Mouse (Mus musculus): ENCODE measurements around the gene Rxra.

The Rxra gene

DNA sequence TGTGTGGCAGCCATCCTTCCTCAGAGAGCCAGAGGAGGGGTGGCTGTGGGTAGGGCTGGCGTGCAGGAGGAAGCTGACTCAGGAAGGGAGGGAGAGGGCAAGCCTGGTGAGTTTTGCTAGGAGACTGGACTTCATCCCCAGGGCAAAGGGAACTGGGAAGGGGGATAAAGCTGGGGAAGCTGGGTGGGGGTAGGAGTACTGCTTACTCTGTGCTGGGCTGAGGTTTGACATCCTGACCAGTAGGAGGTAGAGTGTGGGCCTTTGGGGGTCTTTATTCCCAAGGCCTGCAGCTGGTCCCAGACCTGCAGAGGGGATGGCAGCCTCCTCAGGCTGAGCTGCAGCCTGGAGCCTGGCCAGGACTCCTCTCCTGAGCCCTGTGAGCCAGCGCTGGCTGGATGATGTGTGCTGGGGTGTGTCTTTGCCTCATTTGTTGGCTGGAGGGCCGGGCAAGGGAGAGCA, 4.6 kb upstream of the Rxra start:
- peak; percentile 44 to 64 for DNase-seq

- DNase-seq: peak; percentile 73 to 78
Observed at GRCm38 (mm10) chr2:27676478-27677325, 462 bp downstream of the Rxra start.

GRCm38 (mm10) chr2:27677411-27678310, 1.4 kb downstream of the Rxra start:
- DNase-seq: peak; percentile 66 to 69

DNA sequence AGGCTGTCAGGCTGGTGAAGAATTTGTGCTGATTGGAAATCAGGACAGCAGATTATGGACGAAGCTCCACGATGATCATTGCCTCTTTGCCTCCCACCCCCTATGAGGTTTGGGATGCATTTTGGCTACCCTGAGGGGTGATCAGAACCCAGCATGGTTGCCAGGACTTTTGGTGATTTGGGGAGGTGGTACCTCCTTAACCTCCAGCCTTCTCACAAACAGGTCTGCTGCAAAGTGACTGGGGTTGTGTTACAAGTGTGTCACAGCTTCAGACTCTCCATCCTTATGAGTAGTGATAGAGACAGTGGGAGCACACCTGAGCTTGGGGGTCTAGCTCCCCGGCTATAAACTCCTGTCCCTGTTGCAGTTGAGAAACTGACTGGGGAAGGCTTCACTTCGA, 2.1 kb downstream of the Rxra start:
- DNase-seq: peak in 1 of 2 experiments; percentile 4

DNA sequence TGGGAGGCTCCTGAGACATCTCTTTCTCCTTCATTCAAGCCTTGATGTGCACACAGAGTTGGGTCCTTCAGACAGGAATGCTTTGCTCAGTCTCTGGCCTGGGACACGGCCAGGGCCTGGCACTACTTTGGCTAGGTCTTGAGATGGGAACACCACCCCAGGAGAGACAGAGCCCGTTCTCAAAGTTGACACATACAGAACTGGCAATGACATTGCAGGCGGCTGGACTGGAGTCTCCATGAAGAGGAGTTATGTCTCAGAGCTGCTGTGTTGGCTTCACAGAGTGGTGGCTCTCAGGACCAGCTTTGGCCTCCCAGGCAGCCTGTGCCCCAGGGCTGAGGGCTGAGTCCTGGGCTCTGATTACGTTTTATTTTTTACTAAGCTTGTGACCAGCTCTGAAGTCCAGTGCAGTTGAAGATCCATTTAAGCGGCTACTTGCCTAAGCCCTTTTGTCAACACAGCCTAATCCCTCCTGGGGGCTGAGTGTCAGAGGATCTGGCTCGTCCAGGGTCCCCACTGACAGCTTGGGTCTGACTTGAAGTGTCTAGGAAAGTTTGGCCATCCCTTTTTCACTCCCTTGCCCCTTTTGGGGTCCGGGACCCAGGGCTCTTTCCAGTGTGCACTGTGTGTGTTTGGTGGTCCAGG, 2.7 kb downstream of the Rxra start:
- DNase-seq: peak in 1 of 2 experiments; percentile 55

DNA sequence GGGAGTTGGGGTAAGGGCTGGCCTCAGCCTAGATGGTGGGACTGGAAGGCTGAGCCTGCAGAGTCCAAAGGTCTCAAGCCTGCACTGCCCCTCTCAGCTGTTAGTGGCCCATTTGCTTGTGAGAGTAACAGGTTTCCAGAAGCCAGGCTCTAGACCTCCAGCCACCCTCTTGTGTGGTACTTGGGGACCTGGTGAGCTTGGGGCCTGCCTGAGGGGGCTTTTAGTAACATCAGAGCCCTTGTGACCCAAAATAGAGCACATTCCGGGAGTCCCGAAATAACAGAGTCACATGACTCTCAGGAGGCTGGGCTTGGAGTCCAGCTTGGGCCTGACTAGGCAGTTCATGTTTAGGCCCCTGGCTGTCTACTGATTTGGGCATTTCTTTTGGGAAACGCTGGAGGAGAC, 3.4 kb downstream of the Rxra start:
- no peak for DNase-seq

DNA sequence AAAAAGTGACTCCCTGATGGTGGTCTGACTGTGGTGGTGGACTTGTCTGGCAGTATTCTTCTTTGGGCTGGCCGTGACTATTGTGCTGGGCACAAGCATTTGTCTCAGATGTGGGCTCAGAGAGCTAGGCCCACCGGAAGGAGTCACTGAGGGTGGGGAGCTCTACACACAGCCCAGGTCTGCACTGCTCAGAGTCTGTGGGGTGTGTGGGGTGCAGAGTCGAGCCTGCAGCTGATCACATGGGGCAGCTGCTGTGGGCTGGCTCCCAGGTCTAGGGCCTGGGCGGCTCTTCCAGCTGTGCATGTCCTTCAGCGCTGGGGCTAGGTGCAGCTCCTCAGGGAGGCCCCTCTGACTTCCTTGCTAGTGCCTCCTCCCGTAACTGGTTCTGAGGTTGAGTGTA, 3.8 kb downstream of the Rxra start:
- DNase-seq: no peak

DNA sequence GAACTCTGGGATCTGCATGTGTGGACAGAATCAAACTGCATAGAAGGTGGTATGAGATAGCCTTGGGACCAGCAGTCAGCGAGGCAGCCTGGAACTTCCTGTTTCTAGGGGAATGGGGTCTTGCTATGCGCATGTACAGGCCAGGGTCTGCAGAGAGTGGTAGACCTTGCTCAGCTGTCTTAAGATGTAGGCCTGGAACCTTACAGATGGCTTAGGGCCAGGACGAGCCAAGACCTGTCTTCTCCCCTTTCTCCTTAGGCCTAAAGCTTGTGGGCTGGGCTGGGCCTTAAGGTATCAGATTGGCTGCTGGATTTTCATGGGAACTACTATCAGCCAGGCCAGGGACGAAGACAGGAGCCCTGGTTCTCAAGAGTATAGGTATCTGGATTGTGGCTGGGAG, 4.4 kb downstream of the Rxra start:
- no peak for DNase-seq

DNA sequence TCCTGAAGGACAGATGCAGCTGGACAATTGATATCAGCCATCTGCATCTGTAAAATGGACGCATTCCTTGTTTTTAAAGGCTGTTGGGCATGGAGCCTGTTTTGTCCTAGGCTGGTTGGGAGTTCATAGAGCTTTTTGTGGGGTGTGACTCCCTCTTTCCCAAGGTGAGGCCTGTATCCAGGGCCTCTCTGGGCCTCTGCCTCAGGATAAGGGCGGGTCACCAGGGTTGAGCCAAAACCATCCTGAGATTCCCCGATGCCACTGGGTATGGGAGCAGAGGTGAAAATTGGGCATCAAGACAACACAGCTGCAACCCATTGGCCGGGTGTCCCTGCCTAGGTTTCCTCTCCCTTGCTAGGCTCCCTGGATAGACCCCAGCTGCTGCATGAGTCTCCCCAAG, 5.2 kb downstream of the Rxra start:
- no peak for DNase-seq

- peak in 1 of 2 experiments; percentile 32 for DNase-seq
Observed at GRCm38 (mm10) chr2:27682096-27682495, 5.9 kb downstream of the Rxra start.

- DNase-seq: no peak
Observed at GRCm38 (mm10) chr2:27684017-27684657, 7.9 kb downstream of the Rxra start.

DNA sequence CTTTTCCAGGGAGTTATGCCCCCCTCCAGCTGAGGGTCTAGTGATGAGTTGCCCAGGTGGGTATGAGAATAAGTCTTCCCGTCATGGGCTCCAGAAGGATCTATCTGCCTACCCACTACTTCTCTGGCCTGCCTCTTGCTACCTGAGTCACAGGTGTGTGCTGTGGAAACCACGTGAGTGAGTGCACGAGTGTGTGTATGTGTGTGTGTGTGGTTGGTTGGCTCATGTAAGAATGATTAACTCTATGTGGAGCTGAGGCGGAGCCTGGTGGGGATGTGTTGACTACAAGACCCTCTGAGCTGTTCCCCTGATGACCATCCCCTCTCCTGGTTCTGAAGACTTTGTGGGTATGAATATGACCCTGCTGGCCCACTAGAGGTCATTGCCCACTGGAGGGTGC, 9.7 kb downstream of the Rxra start:
- no peak for DNase-seq

GRCm38 (mm10) chr2:27686335-27686734, 10.1 kb downstream of the Rxra start:
- no peak for DNase-seq

GRCm38 (mm10) chr2:27687041-27687440, 10.8 kb downstream of the Rxra start:
- no peak for DNase-seq

GRCm38 (mm10) chr2:27687973-27688372, 11.7 kb downstream of the Rxra start:
- no peak for DNase-seq

GRCm38 (mm10) chr2:27690714-27691113, 14.5 kb downstream of the Rxra start:
- DNase-seq: no peak

DNA sequence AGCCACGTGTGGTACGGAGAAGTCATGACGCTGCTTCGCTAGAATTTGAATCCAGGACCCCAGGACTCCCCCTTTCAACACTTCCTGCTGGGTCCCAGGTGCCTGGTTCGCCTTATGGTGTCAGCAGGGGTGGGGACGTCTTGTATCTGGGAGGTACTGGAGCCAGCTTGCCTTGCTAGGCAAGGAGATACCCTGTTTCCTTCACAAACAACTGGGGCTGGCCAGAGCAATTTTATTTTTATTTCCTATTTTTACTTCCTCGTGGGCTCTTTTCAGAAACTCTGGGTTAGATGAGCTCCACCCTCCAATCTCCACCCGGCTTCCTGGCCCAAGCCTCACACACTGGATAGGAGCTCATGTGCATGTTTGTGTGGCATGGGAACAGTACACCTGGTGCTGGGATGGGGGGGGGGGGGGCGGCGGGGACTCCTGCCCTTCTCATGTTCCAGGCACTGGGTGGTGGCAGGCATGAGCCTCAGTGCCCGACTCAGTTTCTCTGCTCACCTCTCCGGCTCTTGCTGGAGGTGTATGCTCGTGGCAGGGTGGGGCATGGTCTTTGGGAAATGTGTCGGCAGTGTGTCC, 15.0 kb downstream of the Rxra start:
- no peak for DNase-seq

GRCm38 (mm10) chr2:27692608-27693007, 16.4 kb downstream of the Rxra start:
- no peak for DNase-seq

- DNase-seq: no peak
Observed at GRCm38 (mm10) chr2:27693684-27694083, 17.4 kb downstream of the Rxra start.

GRCm38 (mm10) chr2:27699574-27699973, 23.3 kb downstream of the Rxra start:
- peak; percentile 94 to 97 for DNase-seq

- no peak for DNase-seq
Observed at GRCm38 (mm10) chr2:27702283-27702682, 26.0 kb downstream of the Rxra start.

Measured in cerebellum, postnatal 10 days (tissue).